Mouse (Mus musculus) midbrain, embryonic 16.5 days (tissue): ENCODE measurements around the gene Alyref. TPM values are rescaled to one million over a fixed set of nuclear protein-coding genes. Genes with fewer than 3 reads are reported as not detected.
A peak's percentile ranks its signal among the peaks of the same experiment; 100 is the strongest.
"Not testable (repeated sequence)": the region's sequence is repeated elsewhere in the genome, so short reads cannot be mapped to it uniquely, and the experiment has no call there.

ENCODE experiments used
- ATAC-seq: fragments of 200-750 bp; cut with Nextera tagmentation; 2 replicates; pipeline ENCODE4 v1.8.0; 2017; ENCODE audit warnings: moderate TSS enrichment
- H3K27ac ChIP-seq: fragments of 300-500 bp; sonication (generic); 2 replicates; pipeline ENCODE4 v1.5.1; 2014; ENCODE audit warnings: mild to moderate bottlenecking, low read length, mixed read lengths
- H3K27me3 ChIP-seq: fragments of 300-500 bp; sonication (generic); 2 replicates; pipeline ENCODE4 v1.6.1; 2014; ENCODE audit warnings: low read depth, low read length, mixed read lengths; ENCODE audit not compliant: control insufficient read depth, insufficient read depth
- H3K36me3 ChIP-seq: fragments of 300-500 bp; sonication (generic); 2 replicates; pipeline ENCODE4 v1.6.1; 2014; ENCODE audit warnings: mild to moderate bottlenecking, low read length, moderate library complexity, mixed read lengths; ENCODE audit not compliant: control insufficient read depth, insufficient read depth
- H3K4me1 ChIP-seq: fragments of 300-500 bp; sonication (generic); 2 replicates; pipeline ENCODE4 v1.6.1; 2014; ENCODE audit warnings: mild to moderate bottlenecking, low read length, mixed read lengths; ENCODE audit not compliant: control insufficient read depth, insufficient read depth
- H3K4me2 ChIP-seq: fragments of 300-500 bp; sonication (generic); 2 replicates; pipeline ENCODE4 v1.6.1; 2014; ENCODE audit warnings: mild to moderate bottlenecking, low read length, mixed read lengths
- H3K4me3 ChIP-seq: fragments of 300-500 bp; sonication (generic); 2 replicates; pipeline ENCODE4 v1.5.1; 2014; ENCODE audit warnings: low read depth, mild to moderate bottlenecking, low read length, moderate library complexity, mixed read lengths
- H3K9ac ChIP-seq: fragments of 300-500 bp; sonication (generic); 2 replicates; pipeline ENCODE4 v1.6.1; 2014; ENCODE audit warnings: low read depth, low read length, mixed read lengths
- H3K9me3 ChIP-seq: fragments of 300-500 bp; sonication (generic); replicated peaks from 2 replicates; pipeline ENCODE4 v1.6.1; 2014; ENCODE audit warnings: mild to moderate bottlenecking, low read length, mixed read lengths; ENCODE audit not compliant: control insufficient read depth, poor library complexity, severe bottlenecking
- WGBS: fragments of 180-500 bp; shearing (Covaris S2); extraction: QIAGEN DNeasy Blood & Tissue Kit; methylation state at CpG from one replicate; pipeline ENCODE4 v1.1.7; 2014; 5-methylcytosine and 5-hydroxymethylcytosine counted together
- polyA plus RNA-seq: library from polyadenylated mRNA; unstranded; fragments of >200 nt; fragmentation: Nextera tagmentation; extraction: Ambion mirVana; gene quantifications from 2 replicates; pipeline ENCODE4 v1.2.1, GENCODE M21; 2015

The Alyref gene
- polyA plus RNA-seq, 1 experiment from 2014 or later = 194 TPM

GRCm38 (mm10) chr11:120558843-120559242 lies 39.3 kb downstream of the Alyref start:
- not testable (repeated sequence) for H3K27me3 ChIP-seq, H3K4me2 ChIP-seq, H3K4me1 ChIP-seq, H3K4me3 ChIP-seq, ATAC-seq, H3K9ac ChIP-seq, H3K27ac ChIP-seq, H3K9me3 ChIP-seq
- H3K36me3 ChIP-seq = peaks cover 36% of the 10 kb centered on the region
- 92% methylated on average over 6 of the region's 6 CpGs for WGBS

DNA sequence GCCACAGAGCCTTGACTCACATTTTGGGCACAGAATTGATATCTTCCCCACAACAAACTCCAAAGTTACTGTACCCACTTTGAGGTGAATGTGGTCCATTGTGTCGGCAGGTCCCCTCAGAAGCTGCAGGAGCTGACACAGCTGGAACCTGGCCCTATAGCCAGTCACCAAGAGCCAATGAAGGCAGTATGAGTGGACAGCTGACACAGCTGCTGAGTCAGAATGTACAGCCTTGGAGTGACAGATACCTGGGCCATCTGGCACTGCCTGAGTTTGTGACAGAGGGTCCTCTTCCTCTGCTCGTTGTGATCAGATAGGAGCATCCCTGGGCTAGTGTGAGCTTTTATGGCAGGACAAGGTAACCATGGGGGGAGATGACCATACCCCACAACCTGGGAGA lies 42.9 kb downstream of the Alyref start:
- Histone ChIP-seq H3K4me2 (no peak overlapping the region), H3K9ac (no peak overlapping the region), H3K9me3 (no peaks in the 10 kb centered on the region), H3K4me1 (peaks cover 2% of the 10 kb centered on the region; the same call in 1 of the 2 replicates), H3K27ac (no peak overlapping the region), H3K36me3 (peaks cover 4% of the 10 kb centered on the region), H3K27me3 (no peaks in the 10 kb centered on the region), H3K4me3 (no peak overlapping the region)
- ATAC-seq = no peak
- WGBS = 79% methylated on average over 2 of the region's 2 CpGs

DNA sequence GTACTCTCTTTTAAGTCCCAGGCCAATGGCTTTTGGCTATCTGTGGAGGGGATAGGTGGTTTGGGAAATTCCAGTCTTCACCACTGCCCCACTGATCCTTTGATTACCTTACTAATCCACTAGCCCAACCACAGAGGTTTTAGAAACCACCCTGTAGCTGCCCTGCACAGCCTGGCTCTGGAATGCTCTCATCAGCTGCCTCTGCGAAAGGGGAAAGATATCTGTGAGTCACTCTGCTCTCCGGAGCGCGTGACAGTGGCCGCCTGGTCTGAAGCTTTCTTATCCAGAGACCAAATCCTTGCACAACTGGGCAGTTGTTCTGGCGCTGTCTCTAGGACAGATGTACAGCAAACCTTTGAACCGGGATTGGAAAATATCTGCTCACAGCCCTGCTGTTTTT lies 43.3 kb downstream of the Alyref start:
- Histone ChIP-seq H3K27me3 (no peaks in the 10 kb centered on the region), H3K4me1 (peaks cover 6% of the 10 kb centered on the region; the same call in 1 of the 2 replicates), H3K9me3 (no peaks in the 10 kb centered on the region), H3K4me3 (no peak overlapping the region), H3K27ac (no peak overlapping the region), H3K4me2 (no peak overlapping the region), H3K9ac (no peak overlapping the region), H3K36me3 (no peaks in the 10 kb centered on the region)
- WGBS = 80% methylated on average over 7 of the region's 7 CpGs
- ATAC-seq = no peak

DNA sequence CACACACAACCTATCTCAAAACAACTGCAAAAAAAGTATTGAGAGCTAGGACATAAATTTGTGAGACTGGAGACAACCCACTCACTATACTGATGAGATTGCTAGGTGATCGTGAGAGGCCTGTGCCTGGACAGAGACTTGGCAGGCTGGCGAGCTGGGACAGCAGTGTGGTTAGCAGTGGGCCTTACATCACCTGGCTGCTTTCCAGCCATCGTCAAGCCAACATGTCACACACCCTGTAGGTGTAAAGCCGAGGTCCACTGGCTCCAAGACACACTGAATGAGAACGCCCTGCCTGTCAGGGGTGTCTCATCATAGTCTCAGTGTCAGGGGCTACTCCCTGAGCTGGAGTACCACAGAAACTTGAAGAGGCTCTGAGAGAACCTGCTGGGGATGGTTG lies 45.4 kb downstream of the Alyref start:
- Histone ChIP-seq H3K36me3 (no peaks in the 10 kb centered on the region), H3K9ac (no peak overlapping the region), H3K9me3 (no peaks in the 10 kb centered on the region), H3K27me3 (no peaks in the 10 kb centered on the region), H3K4me1 (peaks cover 19% of the 10 kb centered on the region), H3K4me2 (no peak overlapping the region), H3K27ac (no peak overlapping the region), H3K4me3 (no peak overlapping the region)
- ATAC-seq = no peak
- WGBS = 75% methylated on average over 5 of the region's 5 CpGs

- H3K27ac ChIP-seq = peak within 1 kb of the TSS; percentile 65
- 95% methylated on average over 28 of the region's 28 CpGs for WGBS
Measured at GRCm38 (mm10) chr11:120550810-120551440, 47.2 kb downstream of the Alyref start, which contains the start of gene Ppp1r27. TSS of gene Ppp1r27 (minus strand) at chr11:120551132.

DNA sequence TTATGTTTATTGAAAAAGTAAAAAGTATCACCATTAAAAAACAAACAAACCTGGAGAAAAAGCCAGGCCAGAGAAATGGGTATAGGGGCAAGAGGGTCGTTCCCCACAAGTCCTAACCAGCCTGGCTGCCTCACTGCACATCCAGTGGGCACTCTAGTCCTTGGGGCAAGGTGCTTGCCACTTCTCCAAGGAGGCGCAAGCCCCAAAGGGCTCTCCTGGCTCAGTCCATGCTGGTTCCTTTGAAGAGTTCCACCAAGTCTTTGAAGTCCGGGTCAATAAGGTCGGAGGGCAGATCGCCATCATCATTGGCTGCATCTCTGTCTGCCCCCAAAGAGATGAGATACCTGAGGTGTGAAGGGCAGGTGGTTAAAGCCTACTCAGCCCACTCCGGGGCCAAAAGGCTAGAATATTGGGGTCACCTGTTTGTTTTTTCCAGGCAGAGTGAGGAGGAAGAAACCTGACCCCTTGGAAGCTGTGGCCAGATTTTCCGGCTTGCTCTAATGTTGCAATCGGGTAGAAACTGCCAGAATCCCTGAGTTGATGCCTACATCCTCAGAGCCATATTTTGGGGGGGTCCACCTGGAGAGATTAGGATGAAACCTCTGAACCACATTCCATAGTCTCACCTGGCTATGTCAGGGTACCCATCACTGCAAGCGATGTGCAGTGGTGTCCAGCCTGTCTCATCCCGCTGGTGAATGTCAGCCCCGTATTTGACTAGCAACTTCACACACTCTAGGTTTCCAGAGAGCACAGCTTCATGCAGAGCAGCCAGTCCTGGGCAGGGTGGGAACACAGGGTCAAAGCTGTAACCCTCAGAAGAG lies 48.0 kb downstream of the Alyref start:
- Histone ChIP-seq H3K9me3 (no peaks in the 10 kb centered on the region), H3K27me3 (no peaks in the 10 kb centered on the region), H3K4me2 (peak overlapping the region; percentile 98), H3K9ac (peak overlapping the region; percentile 99), H3K36me3 (no peaks in the 10 kb centered on the region), H3K4me1 (peaks cover 24% of the 10 kb centered on the region), H3K27ac (peak overlapping the region; percentile 65), H3K4me3 (peak overlapping the region; percentile 97)
- peak; percentile 55; the same call in 1 of the 2 replicates for ATAC-seq
- WGBS = 72% methylated on average over 11 of the region's 11 CpGs

More at GRCm38 (mm10) chr11:120550810-120551440, 47.2 kb downstream of the Alyref start, which contains the start of gene Ppp1r27:
- Histone ChIP-seq H3K4me3 (peak within 1 kb of the TSS; percentile 97), H3K9ac (peak within 1 kb of the TSS; percentile 99), H3K9me3 (no peaks in the 10 kb centered on the region), H3K4me2 (peak within 1 kb of the TSS; percentile 98), H3K4me1 (peaks cover 24% of the 10 kb centered on the region), H3K36me3 (no peaks in the 10 kb centered on the region), H3K27me3 (no peaks in the 10 kb centered on the region)
- ATAC-seq = no peak

GRCm38 (mm10) chr11:120549168-120549945 lies 48.8 kb downstream of the Alyref start, which contains the start of gene Mcrip1:
TSS of gene Mcrip1 (minus strand) at chr11:120549727.
- peaks cover 24% of the 10 kb centered on the region for H3K4me1 ChIP-seq
- no peaks in the 10 kb centered on the region for H3K27me3 ChIP-seq
- 0 out of 2 replicates have a peak, but pooled peaks cover under 1% of the 10 kb centered on the region for H3K36me3 ChIP-seq
- peak; percentile 91 for ATAC-seq
- H3K9ac ChIP-seq = peak within 1 kb of the TSS; percentile 99
- H3K4me3 ChIP-seq = peak within 1 kb of the TSS; percentile 97
- no peaks in the 10 kb centered on the region for H3K9me3 ChIP-seq
- under 1% methylated on average over 58 of the region's 87 CpGs for WGBS
- H3K4me2 ChIP-seq = peak within 1 kb of the TSS; percentile 98
- peak within 1 kb of the TSS; percentile 65 for H3K27ac ChIP-seq

GRCm38 (mm10) chr11:120548786-120549167 lies 49.4 kb downstream of the Alyref start:
- 31% methylated on average over 7 of the region's 7 CpGs for WGBS
- no peaks in the 10 kb centered on the region for H3K27me3 ChIP-seq
- H3K36me3 ChIP-seq = peaks cover 6% of the 10 kb centered on the region; the same call in 1 of the 2 replicates
- H3K4me1 ChIP-seq = peaks cover 24% of the 10 kb centered on the region
- peak overlapping the region; percentile 99 for H3K9ac ChIP-seq
- peak overlapping the region; percentile 92 for H3K4me2 ChIP-seq
- peak overlapping the region; percentile 97 for H3K4me3 ChIP-seq
- no peak for ATAC-seq
- H3K9me3 ChIP-seq = no peaks in the 10 kb centered on the region
- H3K27ac ChIP-seq = peak overlapping the region; percentile 65; the same call in 1 of the 2 replicates
